Mouse (Mus musculus): ENCODE results near the gene Mamstr. TPM values are rescaled to one million over a fixed set of nuclear protein-coding genes. Genes with fewer than 3 reads are reported as not detected.

Gene Mamstr
- total RNA-seq, 2 experiments from 2014 or later = not detected

DNA sequence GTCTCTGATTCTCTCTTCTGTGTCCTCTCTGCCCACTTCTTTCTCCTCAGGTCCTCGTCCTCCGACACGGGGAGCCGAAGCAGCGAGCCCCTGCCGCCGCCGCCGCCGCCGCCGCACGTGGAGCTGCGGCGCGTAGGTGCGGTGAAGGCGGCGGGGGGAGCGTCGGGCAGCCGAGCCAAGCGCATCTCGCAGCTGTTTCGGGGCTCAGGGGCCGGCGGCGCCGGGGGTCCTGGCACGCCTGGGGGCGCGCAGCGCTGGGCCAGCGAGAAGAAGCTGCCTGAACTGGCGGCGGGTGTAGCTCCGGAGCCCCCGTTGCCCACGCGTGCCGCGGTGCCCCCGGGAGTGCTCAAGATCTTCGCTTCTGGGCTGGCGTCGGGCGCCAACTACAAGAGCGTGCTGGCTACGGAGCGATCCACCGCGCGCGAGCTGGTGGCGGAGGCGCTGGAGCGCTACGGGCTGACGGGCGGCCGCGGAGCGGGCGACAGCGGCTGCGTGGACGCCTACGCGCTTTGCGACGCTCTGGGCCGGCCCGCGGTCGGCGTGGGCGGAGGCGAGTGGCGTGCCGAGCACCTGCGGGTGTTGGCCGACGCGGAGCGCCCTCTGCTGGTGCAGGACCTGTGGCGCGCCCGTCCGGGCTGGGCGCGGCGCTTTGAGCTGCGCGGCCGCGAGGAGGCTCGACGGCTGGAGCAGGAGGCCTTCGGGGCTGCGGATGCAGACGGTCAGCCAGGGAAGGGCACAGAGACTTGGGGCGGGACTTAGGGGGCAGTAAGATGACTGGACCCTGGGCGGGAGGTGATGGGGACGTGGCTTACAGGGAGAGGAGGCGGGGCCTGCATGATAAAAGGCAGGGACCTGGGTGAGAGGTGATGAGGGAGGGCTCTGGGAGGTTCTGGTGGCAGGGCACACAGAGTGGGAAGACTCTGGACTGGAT lies 11.1 kb upstream of the Mamstr start:
- peak; percentile 99 for ATAC-seq (ENCODE audit: poor library complexity, severe bottlenecking)

- no peak for ATAC-seq (ENCODE audit: poor library complexity, severe bottlenecking)
Observed at GRCm38 (mm10) chr7:45630064-45630907, 9.5 kb upstream of the Mamstr start.

GRCm38 (mm10) chr7:45632499-45632898 lies 7.3 kb upstream of the Mamstr start:
- no peak for ATAC-seq (ENCODE audit: poor library complexity, severe bottlenecking)

DNA sequence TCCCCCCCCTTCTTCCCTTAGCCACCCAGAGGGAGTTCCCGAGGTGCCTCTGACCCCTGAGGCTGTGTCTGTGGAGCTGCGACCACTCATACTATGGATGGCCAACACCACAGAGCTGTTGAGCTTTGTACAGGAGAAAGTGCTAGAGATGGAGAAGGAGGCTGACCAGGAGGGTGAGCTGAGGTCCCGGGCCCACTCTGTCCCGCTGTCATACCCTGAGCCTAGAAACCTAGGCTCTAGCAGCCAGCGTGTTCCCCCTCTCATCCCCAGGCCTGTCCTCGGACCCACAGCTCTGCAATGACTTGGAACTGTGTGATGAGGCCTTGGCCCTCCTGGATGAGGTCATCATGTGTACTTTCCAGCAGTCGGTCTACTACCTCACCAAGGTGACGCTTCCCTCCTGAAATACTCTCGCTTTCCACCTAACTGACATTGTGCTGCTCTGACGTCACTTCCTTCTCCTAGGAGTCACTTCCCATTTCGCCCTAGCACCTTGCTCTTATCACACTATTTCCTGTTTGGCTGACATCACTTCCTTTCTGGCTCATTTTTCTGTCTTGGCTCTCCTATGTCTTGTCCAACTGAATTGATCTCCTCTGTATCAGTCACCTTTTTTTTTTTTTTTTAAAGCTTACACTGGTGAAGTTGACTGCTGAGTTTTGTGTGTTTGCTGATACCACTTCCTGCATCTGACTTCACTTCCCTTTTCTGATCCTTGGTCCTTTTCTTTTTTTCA lies 4.7 kb upstream of the Mamstr start:
- ATAC-seq (ENCODE audit: poor library complexity, severe bottlenecking) = peak; percentile 96

GRCm38 (mm10) chr7:45635711-45636688 lies 3.8 kb upstream of the Mamstr start:
- ATAC-seq (ENCODE audit: poor library complexity, severe bottlenecking) = no peak

GRCm38 (mm10) chr7:45637710-45638109 lies 2.1 kb upstream of the Mamstr start:
- ATAC-seq (ENCODE audit: poor library complexity, severe bottlenecking) = no peak

DNA sequence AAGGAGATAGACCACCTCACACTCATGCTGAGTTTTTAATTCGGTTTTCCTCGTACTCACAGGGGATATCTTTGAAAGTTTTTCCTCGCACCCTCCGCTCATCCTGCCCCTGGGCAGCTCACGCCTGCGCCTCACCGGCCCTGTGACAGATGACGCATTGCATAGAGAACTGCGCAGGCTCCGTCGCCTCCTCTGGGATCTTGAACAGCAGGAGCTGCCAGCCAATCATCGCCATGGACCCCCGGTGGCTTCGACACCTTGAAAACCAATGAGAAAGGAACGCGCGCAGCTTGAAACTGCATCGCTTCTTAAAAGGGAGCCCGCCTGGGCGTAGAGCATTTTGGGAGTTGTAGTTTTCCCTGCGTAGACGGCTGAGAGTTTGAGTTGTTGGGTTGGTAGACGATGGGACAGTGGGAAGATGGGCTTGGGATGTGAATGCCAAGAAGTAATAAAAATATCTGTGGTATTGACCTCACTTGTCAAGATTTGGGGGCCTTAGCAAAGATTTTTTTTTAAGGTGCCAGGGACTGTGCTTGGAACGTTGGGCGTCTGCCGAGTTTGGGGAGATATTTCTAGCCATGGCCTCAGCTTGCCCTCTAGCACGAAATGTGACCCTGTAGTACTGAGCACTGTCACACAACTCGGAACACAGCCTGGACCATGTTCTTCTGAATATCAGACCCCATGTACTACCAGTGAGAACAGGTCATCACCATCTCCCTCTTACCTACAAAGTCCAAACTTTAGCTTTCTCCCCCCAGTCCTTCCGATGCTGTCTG lies 965 bp upstream of the Mamstr start:
- ATAC-seq (ENCODE audit: poor library complexity, severe bottlenecking) = no peak

GRCm38 (mm10) chr7:45640191-45640957 lies 597 bp downstream of the Mamstr start:
- no peak for ATAC-seq (ENCODE audit: poor library complexity, severe bottlenecking)

DNA sequence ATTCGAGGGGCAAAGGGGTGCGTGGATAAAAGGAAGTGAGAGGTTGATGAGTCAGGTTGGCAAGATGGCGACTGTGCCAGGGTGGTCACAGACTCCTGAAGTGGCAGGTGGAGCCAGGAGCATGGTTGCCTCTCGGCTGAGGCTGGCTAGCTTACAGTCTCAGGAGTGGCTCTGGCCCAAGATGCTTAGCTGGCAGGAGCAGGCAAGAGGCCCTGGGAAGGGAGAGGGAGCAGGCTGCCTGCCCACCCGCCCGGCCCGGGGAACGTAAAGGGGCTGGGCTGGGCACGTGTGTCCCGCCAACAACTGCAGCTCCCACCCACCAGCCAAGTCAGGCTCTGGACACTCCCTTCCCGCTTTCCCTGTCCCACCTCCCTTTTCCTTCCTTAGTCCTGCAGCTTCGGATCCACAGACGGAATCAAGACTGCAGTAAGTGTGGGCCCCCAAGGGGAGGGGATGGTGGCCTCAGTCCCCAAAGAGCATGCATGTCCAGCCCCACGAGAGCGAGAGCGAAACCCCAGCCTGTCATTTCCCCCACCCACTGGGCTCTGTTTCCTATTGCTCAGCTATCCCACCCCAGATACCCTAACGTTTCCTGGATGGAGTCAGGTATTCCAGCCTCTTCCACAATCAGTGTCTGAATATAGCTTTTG lies 1.7 kb downstream of the Mamstr start:
- no peak for ATAC-seq (ENCODE audit: poor library complexity, severe bottlenecking)

DNA sequence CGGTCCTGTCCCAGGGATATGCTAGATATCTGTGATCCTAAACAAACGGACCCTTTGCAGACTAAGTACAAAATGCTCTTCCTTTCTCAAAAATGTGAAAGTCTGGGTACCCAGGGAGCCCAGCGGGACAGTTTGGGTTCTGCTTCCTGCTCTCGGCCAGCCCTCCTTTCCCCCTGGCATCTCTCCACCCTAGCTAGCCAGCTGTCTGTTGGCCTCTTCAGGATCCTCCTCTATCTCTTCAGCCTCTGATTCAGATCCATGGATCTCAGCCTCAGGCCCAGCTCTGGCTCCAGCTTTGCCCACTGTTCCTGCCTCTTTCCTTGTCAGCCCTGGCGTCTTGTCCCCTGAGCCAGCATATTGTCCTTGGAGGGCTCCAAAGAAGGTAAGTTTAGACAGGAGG lies 2.3 kb downstream of the Mamstr start:
- no peak for ATAC-seq (ENCODE audit: poor library complexity, severe bottlenecking)

DNA sequence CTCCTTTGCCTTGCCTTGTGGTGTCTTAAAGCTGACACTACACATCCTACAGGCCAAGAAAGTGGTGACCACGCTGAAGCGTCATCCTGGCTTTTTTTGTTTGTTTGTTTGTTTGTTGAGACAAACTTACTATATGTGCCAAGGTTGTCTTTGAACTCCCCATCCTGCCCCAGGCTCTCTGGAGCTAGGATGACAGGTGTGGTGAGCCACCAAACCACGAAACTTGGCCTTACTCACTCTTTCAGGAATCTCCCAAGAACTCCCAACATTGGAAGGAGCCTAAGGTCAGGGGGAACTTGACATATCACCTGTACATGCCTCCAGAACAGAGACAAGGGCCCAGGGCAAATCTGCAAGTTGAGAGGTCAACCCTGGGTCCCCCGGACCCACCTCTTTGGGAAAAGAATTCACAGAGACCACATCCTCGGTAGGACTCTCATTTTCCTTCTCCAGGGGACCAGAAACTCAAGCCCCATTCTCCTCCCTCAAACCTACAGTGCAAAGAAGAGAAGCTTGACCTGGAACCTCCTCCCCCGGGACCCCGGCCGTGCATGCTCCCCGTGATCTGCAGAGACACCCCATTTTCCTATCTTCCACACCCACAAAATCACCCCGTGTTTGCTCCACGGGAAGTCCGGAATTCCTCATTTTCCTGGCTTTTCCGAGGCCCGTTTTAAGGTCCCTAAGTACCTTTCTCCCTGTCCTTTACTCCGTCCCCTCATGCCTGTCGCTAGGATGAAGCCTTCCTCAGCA lies 2.9 kb downstream of the Mamstr start:
- no peak for ATAC-seq (ENCODE audit: poor library complexity, severe bottlenecking)

DNA sequence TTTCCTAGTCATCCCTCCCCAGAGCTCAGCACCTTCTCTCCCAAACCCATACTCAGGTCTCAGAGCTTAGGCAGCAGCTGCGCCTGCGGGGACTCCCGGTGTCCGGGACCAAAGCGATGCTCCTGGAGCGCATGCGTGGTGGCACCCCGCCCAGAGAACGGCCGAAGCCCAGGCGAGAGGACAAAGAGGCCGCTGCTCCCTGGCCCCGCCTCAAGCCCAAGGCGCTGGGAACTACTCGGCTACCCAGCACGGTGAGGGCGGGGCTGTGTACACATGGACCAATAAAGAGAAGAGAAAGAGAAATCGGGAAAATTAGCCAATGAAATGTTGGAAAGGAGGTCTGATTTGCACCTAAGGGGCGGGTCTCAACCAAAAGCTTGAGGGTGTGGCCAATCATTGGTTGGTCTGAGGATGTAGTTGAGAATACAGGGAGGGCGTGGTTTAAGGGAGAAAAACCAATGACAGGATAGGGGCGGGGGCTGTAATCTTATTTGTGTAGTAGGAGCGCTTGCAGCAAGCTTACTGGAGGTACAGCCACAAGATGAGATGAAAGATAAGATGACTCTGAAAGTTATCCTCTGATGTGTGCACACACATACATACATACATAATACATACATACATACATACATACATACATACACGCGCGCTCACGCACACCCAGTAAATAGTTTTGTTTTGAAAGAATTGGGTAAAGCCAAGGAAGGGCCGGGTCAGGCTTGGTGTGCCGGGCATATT lies 3.8 kb downstream of the Mamstr start:
- peak; percentile 95 for ATAC-seq (ENCODE audit: poor library complexity, severe bottlenecking)

DNA sequence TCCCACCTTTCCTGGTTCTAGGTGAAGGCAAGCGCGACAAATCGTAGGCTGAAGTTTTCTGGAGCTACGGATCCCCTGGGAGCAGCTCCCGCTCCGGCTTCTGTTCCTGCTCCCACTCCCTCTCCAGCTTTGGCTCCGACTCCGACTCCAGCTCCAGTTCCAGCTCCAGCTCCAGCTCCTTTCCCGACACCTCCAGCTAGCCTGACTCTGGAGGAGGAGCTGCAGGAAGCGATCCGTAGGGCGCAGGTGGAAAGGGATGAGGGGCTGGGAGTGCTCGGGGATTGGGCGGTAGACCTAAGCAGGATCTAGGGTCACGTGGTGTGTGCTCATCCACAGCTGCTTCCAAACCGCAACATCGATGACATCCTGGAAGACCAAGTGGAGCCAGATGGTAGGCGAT lies 4.4 kb downstream of the Mamstr start:
- no peak for ATAC-seq (ENCODE audit: poor library complexity, severe bottlenecking)

GRCm38 (mm10) chr7:45644872-45645590 lies 5.3 kb downstream of the Mamstr start:
- ATAC-seq (ENCODE audit: poor library complexity, severe bottlenecking) = no peak

DNA sequence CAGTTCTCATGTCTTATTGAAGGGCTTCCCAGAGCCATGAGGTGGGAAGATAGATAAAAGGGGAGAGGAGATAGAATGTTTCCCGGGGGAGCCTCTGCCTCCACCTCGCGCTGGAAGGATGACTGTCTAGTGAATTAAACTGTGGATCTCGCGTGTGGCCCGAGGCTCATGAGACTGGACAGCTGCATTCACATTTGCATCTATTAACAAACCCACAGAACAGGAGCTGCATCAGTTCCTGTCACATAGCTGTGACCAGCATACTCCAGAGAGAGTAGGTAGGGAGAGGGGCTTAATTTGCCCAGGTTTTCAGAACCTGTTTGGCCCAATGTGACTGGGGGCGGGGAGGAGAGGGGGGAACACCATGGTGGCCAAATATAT lies 5.8 kb downstream of the Mamstr start:
- ATAC-seq (ENCODE audit: poor library complexity, severe bottlenecking) = no peak

DNA sequence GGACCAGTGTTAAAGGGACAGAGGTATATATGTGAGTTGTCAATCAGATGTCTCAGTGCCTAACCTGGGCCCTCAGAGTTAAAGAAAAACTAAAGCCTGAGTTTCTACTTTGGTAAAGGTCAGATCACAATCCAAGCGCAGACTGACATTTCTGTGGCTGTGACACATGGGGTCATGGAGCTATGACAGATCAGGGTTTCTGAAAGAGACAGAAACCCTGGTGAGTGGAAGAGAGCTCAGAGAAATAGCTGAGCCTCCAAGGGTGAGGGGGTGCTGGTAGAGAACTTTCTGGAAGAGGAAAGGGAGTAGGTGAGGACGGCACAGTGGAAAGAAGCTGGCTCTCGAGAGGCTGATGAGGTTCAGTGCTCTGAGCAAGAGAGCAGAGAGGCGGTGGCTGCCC lies 6.9 kb downstream of the Mamstr start:
- no peak for ATAC-seq (ENCODE audit: poor library complexity, severe bottlenecking)
